Mouse (Mus musculus) mammary gland, adult 2 months (tissue): ENCODE data around the gene Olfr592. TPM values are rescaled to one million over a fixed set of nuclear protein-coding genes. Genes with fewer than 3 reads are reported as not detected.

ENCODE experiments used
- polyA plus RNA-seq: library from polyadenylated mRNA; depleted of rRNA; stranded (reverse); fragments of >200 nt; gene quantifications from 2 replicates; pipeline ENCODE4 v1.2.3, GENCODE M21; 2012; ENCODE audit warnings: low replicate concordance; rRNA removed

Olfr592 gene
- polyA plus RNA-seq, result not detected in 2 replicates

GRCm38 (mm10) chr7:103184503-103184902, at the start of gene Olfr592:
TSS of gene Olfr592 (plus strand) at chr7:103184803.

GRCm38 (mm10) chr7:103140579-103140978, 44.0 kb upstream of the Olfr592 start, which contains the start of gene Olfr588-ps1:
TSS of gene Olfr588-ps1 (plus strand) at chr7:103140879.

GRCm38 (mm10) chr7:103156256-103156655, 28.3 kb upstream of the Olfr592 start, which contains the start of gene Olfr589:
TSS of gene Olfr589 (minus strand) at chr7:103156356.

GRCm38 (mm10) chr7:103178240-103178639, 6.4 kb upstream of the Olfr592 start, which contains the start of gene Olfr591:
TSS of gene Olfr591 (minus strand) at chr7:103178340.

GRCm38 (mm10) chr7:103211562-103211961, 27.0 kb downstream of the Olfr592 start, which contains the start of gene Olfr593:
TSS of gene Olfr593 (plus strand) at chr7:103211862.

GRCm38 (mm10) chr7:103216696-103217095, 32.1 kb downstream of the Olfr592 start, which contains the start of gene Olfr594:
TSS of gene Olfr594 (plus strand) at chr7:103216996.

Other genes with a start within 250 kb of the Olfr592 start
- not detected in 2 replicates for gene Olfr573-ps1, start 242.2 kb upstream of the Olfr592 start, polyA plus RNA-seq
- gene Olfr574, start 236.3 kb upstream of the Olfr592 start, polyA plus RNA-seq, result not detected in 2 replicates
- gene Olfr575, start 226.0 kb upstream of the Olfr592 start, polyA plus RNA-seq, result not detected in 2 replicates
- gene Olfr576, start 222.1 kb upstream of the Olfr592 start, polyA plus RNA-seq, result not detected in 2 replicates
- not detected in 2 replicates for gene Olfr577, start 208.9 kb upstream of the Olfr592 start, polyA plus RNA-seq
- not detected in 2 replicates for gene Olfr578, start 195.5 kb upstream of the Olfr592 start, polyA plus RNA-seq
- gene Olfr582, start 146.8 kb upstream of the Olfr592 start, polyA plus RNA-seq, result not detected in 2 replicates
- gene Olfr583, start 133.5 kb upstream of the Olfr592 start, polyA plus RNA-seq, result not detected in 2 replicates
- gene Olfr584, start 102.9 kb upstream of the Olfr592 start, polyA plus RNA-seq, result not detected in 2 replicates
- gene Olfr585, start 87.1 kb upstream of the Olfr592 start, polyA plus RNA-seq, result not detected in 2 replicates
- gene Olfr586, start 59.2 kb upstream of the Olfr592 start, polyA plus RNA-seq, result not detected in 2 replicates
- gene Olfr588-ps1, start 43.9 kb upstream of the Olfr592 start, polyA plus RNA-seq, result not detected in 2 replicates
- not detected in 2 replicates for gene Olfr589, start 28.4 kb upstream of the Olfr592 start, polyA plus RNA-seq
- gene Olfr591, start 6.5 kb upstream of the Olfr592 start, polyA plus RNA-seq, result not detected in 2 replicates
- gene Olfr593, start 27.1 kb downstream of the Olfr592 start, polyA plus RNA-seq, result not detected in 2 replicates
- not detected in 2 replicates for gene Olfr594, start 32.2 kb downstream of the Olfr592 start, polyA plus RNA-seq
- gene Usp17ld, start 67.7 kb downstream of the Olfr592 start, polyA plus RNA-seq, result not detected in 2 replicates
- gene Olfr596, start 120.8 kb downstream of the Olfr592 start, polyA plus RNA-seq, result not detected in 2 replicates
- gene Olfr597, start 131.5 kb downstream of the Olfr592 start, polyA plus RNA-seq, result not detected in 2 replicates
- not detected in 2 replicates for gene Olfr598, start 138.8 kb downstream of the Olfr592 start, polyA plus RNA-seq
- gene Olfr599, start 151.1 kb downstream of the Olfr592 start, polyA plus RNA-seq, result not detected in 2 replicates
- gene Olfr600, start 164.9 kb downstream of the Olfr592 start, polyA plus RNA-seq, result not detected in 2 replicates
- not detected in 2 replicates for gene Olfr601, start 177.9 kb downstream of the Olfr592 start, polyA plus RNA-seq
- not detected in 2 replicates for gene Olfr603, start 201.4 kb downstream of the Olfr592 start, polyA plus RNA-seq
- gene Usp17lc, start 230.3 kb downstream of the Olfr592 start, polyA plus RNA-seq, result not detected in 2 replicates